Mouse (Mus musculus) lung, embryonic 16.5 days (tissue): ENCODE results near the gene Mapk1ip1l. TPM values are rescaled to one million over a fixed set of nuclear protein-coding genes. Genes with fewer than 3 reads are reported as not detected.

Source experiments
- ATAC-seq: fragments of 200-750 bp; cut with Nextera tagmentation; 2 replicates; pipeline ENCODE4 v1.8.0; 2017; ENCODE audit warnings: low read depth, mild to moderate bottlenecking, moderate library complexity
- H3K27ac ChIP-seq: fragments of 300-500 bp; sonication (generic); 2 replicates; pipeline ENCODE4 v1.5.1; 2014; ENCODE audit warnings: mild to moderate bottlenecking, control low read depth, low read length
- H3K27me3 ChIP-seq: fragments of 300-500 bp; sonication (generic); 2 replicates; pipeline ENCODE4 v1.6.1; 2014; ENCODE audit warnings: low read depth, low read length, mixed read lengths; ENCODE audit not compliant: control insufficient read depth, insufficient read depth
- H3K36me3 ChIP-seq: fragments of 300-500 bp; sonication (generic); 2 replicates; pipeline ENCODE4 v1.6.1; 2014; ENCODE audit warnings: low read length; ENCODE audit not compliant: control insufficient read depth, insufficient read depth
- H3K4me1 ChIP-seq: fragments of 300-500 bp; sonication (generic); replicated peaks from 2 replicates; pipeline ENCODE4 v1.6.1; 2014; ENCODE audit warnings: low read length, mixed read lengths; ENCODE audit not compliant: control insufficient read depth, insufficient read depth
- H3K4me2 ChIP-seq: fragments of 300-500 bp; sonication (generic); 2 replicates; pipeline ENCODE4 v1.6.1; 2014; ENCODE audit warnings: low read depth, low read length, control low read depth
- H3K4me3 ChIP-seq: fragments of 300-500 bp; sonication (generic); 2 replicates; pipeline ENCODE4 v1.5.1; 2014; ENCODE audit warnings: mild to moderate bottlenecking, low read length, control low read depth
- H3K9ac ChIP-seq: fragments of 300-500 bp; sonication (generic); 2 replicates; pipeline ENCODE4 v1.6.1; 2014; ENCODE audit warnings: low read length, control low read depth
- H3K9me3 ChIP-seq: fragments of 300-500 bp; sonication (generic); 2 replicates; pipeline ENCODE4 v1.6.1; 2016; ENCODE audit warnings: low read length; ENCODE audit not compliant: control insufficient read depth
- WGBS: fragments of 180-500 bp; shearing (Covaris S2); extraction: QIAGEN DNeasy Blood & Tissue Kit; methylation state at CpG from one replicate; pipeline ENCODE4 v1.1.7; 2014; 5-methylcytosine and 5-hydroxymethylcytosine counted together
- polyA plus RNA-seq: library from polyadenylated mRNA; unstranded; fragments of >200 nt; fragmentation: Nextera tagmentation; extraction: Ambion mirVana; gene quantifications from 2 replicates; pipeline ENCODE4 v1.2.1, GENCODE M21; 2015

Mapk1ip1l gene
- polyA plus RNA-seq, 1 experiment from 2014 or later: 71.0 TPM

DNA sequence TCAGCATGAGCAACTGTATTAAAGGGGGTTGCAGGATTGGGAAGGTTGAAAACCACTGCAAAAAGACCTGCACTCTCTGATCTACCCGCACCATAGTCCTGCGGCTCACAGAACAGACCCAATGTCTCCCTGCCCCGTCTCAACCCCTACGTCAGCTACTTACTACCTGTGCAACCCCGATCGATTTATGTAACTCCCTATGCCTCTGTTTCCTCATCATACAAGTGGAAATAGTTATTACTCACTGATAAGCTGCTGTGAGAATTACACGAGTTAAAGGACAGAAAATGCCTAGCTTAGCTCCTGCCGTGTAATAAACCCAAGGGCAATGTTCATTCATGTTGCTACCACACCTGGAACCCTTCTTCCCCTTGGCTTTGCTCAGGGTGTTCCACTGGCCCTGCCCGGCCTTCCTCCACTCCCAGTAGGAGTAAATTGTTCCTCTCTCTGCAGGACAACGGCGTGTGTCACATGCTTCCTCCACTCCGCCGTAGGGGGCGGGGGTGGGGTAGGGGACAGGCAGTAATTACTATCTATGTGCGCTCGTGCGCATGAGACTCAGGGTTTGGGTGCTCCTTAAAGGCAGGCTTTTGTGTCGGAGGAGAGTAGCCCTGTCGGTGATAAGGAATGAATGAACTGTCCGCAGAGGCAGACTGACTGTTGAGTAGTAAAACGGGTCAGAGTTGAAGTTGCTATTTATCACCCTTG is 66.8 kb downstream of the Mapk1ip1l start:
- H3K4me1 ChIP-seq: peaks cover 15% of the 10 kb centered on the region; the same call in 1 of the 2 replicates
- no peaks in the 10 kb centered on the region for H3K27me3 ChIP-seq
- H3K36me3 ChIP-seq: no peaks in the 10 kb centered on the region
- H3K9ac ChIP-seq: no peak overlapping the region; the same call in 1 of the 2 replicates
- H3K9me3 ChIP-seq: no peaks in the 10 kb centered on the region
- no peak for ATAC-seq
- WGBS: 33% methylated on average over 21 of the region's 21 CpGs
- H3K27ac ChIP-seq: no peak overlapping the region
- H3K4me2 ChIP-seq: peak overlapping the region; percentile 35
- no peak overlapping the region for H3K4me3 ChIP-seq

DNA sequence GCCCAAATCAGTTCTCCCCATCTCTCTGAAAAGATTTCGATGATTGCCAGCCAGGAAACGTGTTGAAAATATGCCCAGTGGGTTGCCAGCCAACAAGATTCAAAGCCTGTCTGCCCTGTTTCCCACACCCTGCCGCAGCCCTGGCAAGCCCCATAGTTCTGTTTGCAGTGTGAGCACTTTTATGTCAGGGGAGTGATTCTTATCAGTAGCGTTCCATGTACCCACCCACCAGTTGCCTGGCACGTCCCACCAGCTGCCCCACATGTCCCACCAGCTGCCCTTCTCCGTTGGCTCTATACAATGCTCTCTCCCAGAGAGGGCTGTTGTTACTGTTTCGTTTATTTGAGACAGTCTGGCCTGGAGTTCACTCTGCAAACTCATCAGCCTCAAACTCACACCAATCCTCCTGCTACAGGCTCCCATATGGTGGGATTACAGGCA is 68.8 kb downstream of the Mapk1ip1l start:
- H3K36me3 ChIP-seq: no peaks in the 10 kb centered on the region
- WGBS: 32% methylated on average over 7 of the region's 7 CpGs
- ATAC-seq: peak; percentile 86
- no peaks in the 10 kb centered on the region for H3K27me3 ChIP-seq
- H3K4me1 ChIP-seq: peaks cover 16% of the 10 kb centered on the region
- H3K9ac ChIP-seq: no peak overlapping the region
- H3K9me3 ChIP-seq: no peaks in the 10 kb centered on the region
- H3K27ac ChIP-seq: peak overlapping the region; percentile 91
- H3K4me3 ChIP-seq: no peak overlapping the region
- peak overlapping the region; percentile 35 for H3K4me2 ChIP-seq

DNA sequence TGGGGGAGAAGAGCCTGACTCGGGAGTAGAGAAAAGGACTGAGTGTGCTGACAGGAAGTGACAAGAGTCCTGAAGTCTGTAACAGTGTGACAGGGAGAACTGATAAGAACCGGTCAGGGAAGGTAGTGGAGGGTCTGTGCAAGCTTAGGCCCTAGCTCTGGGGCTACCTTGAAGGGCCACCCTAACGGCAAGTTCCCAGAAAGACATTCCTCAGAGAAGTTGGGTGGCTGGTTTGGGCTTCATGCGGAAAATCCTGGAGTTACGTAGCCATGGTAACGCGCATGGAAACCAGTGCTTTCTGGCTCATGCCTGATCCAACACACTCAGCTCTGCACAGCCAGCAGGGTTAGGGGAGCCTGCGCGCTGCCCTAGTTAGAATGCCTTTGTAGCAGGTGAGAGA is 69.4 kb downstream of the Mapk1ip1l start, which contains the start of gene Lgals3:
Gene Lgals3, plus strand, starts transcription at position 291 of the 400 bp plus-strand sequence.
- 24% methylated on average over 9 of the region's 9 CpGs for WGBS
- no peak within 1 kb of the TSS for H3K4me3 ChIP-seq
- no peaks in the 10 kb centered on the region for H3K36me3 ChIP-seq
- H3K4me2 ChIP-seq: peak within 1 kb of the TSS; percentile 35
- H3K27me3 ChIP-seq: no peaks in the 10 kb centered on the region
- H3K9me3 ChIP-seq: no peaks in the 10 kb centered on the region
- peak; percentile 81 for ATAC-seq
- no peak within 1 kb of the TSS; the same call in 1 of the 2 replicates for H3K9ac ChIP-seq
- H3K27ac ChIP-seq: peak within 1 kb of the TSS; percentile 91
- H3K4me1 ChIP-seq: peaks cover 19% of the 10 kb centered on the region

- Histone ChIP-seq H3K9me3 (no peaks in the 10 kb centered on the region), H3K4me1 (peaks cover 18% of the 10 kb centered on the region), H3K36me3 (no peaks in the 10 kb centered on the region), H3K4me2 (no peak overlapping the region), H3K4me3 (no peak overlapping the region), H3K27me3 (peaks cover 6% of the 10 kb centered on the region; the same call in 1 of the 2 replicates), H3K27ac (no peak overlapping the region), H3K9ac (no peak overlapping the region)
- 87% methylated on average over 5 of the region's 5 CpGs for WGBS
- no peak for ATAC-seq
These were observed 71.7 kb downstream of the Mapk1ip1l start for GRCm38 (mm10) chr14:47369741-47370140.

DNA sequence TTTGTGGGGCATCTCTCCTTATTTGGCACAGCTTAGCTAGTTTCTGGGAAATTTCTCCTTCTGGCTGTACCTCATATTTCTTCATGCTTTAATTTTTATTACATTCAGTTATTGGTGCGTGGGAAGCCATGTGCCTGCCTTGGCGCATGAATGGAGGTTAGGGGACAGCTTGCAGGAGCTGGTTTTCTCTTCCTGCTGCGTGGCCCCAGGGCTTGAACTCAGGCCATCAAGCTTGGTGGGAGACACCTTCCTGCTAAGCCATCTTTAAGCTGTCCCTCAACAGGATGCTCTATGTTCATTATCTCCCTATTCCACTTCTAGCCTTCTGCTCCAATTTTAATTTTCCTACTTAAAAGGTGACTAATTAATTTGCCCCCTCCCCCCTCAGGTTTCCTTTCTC is 72.7 kb downstream of the Mapk1ip1l start:
- no peak overlapping the region for H3K27ac ChIP-seq
- peaks cover 6% of the 10 kb centered on the region; the same call in 1 of the 2 replicates for H3K27me3 ChIP-seq
- H3K4me3 ChIP-seq: no peak overlapping the region
- peaks cover 14% of the 10 kb centered on the region for H3K4me1 ChIP-seq
- H3K9me3 ChIP-seq: no peaks in the 10 kb centered on the region
- no peak overlapping the region for H3K9ac ChIP-seq
- H3K4me2 ChIP-seq: no peak overlapping the region
- no peaks in the 10 kb centered on the region for H3K36me3 ChIP-seq
- ATAC-seq: no peak
- 75% methylated on average over 3 of the region's 3 CpGs for WGBS

GRCm38 (mm10) chr14:47371689-47372088 is 73.6 kb downstream of the Mapk1ip1l start:
- H3K27ac ChIP-seq: peak overlapping the region; percentile 33; the same call in 1 of the 2 replicates
- ATAC-seq: peak; percentile 18; the same call in 1 of the 2 replicates

More at GRCm38 (mm10) chr14:47371689-47372088, 73.6 kb downstream of the Mapk1ip1l start:
- Histone ChIP-seq H3K4me1 (peaks cover 9% of the 10 kb centered on the region), H3K4me3 (no peak overlapping the region), H3K9me3 (no peaks in the 10 kb centered on the region), H3K9ac (no peak overlapping the region), H3K4me2 (no peak overlapping the region), H3K36me3 (no peaks in the 10 kb centered on the region), H3K27me3 (peaks cover 6% of the 10 kb centered on the region; the same call in 1 of the 2 replicates)
- WGBS: 51% methylated on average over 6 of the region's 6 CpGs

Other genes starting within 250 kb of the Mapk1ip1l start
- gene Gch1, start 108.9 kb upstream of the Mapk1ip1l start, polyA plus RNA-seq: 4.6 and 5.6 TPM in 2 replicates
- gene Wdhd1, start 21.4 kb upstream of the Mapk1ip1l start, polyA plus RNA-seq: 30.8 and 32.9 TPM in 2 replicates
- gene Socs4, start 21.3 kb upstream of the Mapk1ip1l start, polyA plus RNA-seq: 2.6 and 2.8 TPM in 2 replicates
- 67.9 and 98.7 TPM in 2 replicates for gene Lgals3, start 69.5 kb downstream of the Mapk1ip1l start, polyA plus RNA-seq
- 44.2 and 49.7 TPM in 2 replicates for gene Dlgap5, start 120.1 kb downstream of the Mapk1ip1l start, polyA plus RNA-seq
- gene Fbxo34, start 152.2 kb downstream of the Mapk1ip1l start, polyA plus RNA-seq: 21.3 and 22.3 TPM in 2 replicates